ENCODE assay signal across 25 mouse cellular contexts in the genomic region with DNA sequence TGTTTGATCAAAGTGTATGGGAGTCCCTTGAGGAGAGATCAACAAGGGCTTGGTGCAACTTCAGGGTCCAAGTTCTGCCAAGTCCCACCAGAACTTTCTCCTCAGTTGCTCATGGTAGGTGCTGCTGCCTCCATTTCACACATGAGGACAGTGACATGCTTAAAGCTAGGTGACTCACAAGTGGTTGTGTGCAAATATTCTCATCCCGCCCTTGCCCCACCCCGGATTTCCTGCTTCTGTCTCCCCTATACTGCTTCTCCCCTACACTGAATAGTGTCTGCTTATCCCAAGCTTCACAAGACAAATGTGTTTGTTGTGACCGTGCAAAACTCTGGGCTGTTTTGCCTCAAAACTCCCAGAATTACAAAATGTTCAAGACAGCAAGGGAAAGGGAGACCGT. TPM values are rescaled to one million over a fixed set of nuclear protein-coding genes. Genes with fewer than 3 reads are reported as not detected.
"Had no signal": no experiment of that assay in that cellular context is flagged by ENCODE, and none has a peak within 500 bp of the region (broad histone marks: within the 10 kb centered on the region; RNA-seq: fewer than 3 reads in every experiment).

No protein-coding gene starts in this region.

- H3K36me3 ChIP-seq: limb, embryonic 13.5 days; liver, embryonic 12.5 days; liver, embryonic 15.5 days; lung, embryonic 15.5 days; midbrain, embryonic 10.5 days; midbrain, embryonic 13.5 days had no signal

- ATAC-seq: liver, embryonic 12.5 days; midbrain, embryonic 13.5 days; midbrain, embryonic 16.5 days had no signal

- H3K4me1 ChIP-seq: limb, embryonic 13.5 days; lung, embryonic 15.5 days; midbrain, embryonic 10.5 days; midbrain, embryonic 13.5 days had no signal

- H3K27ac ChIP-seq: kidney, postnatal 0 days; layer of hippocampus, adult 2 months; limb, embryonic 13.5 days; liver, embryonic 12.5 days; liver, embryonic 15.5 days; lung, embryonic 15.5 days; midbrain, embryonic 10.5 days; midbrain, embryonic 13.5 days had no signal

- DNase-seq: kidney, adult 2 months; kidney, postnatal 25 days; layer of hippocampus, adult 9-11 months; left cerebral cortex, postnatal 4 days; liver; lung, adult 18-20 months; lung, postnatal 10 days; lung, postnatal 4 days; thymus, adult 18-20 months; thymus, postnatal 36 days had no signal

- H3K27me3 ChIP-seq: lung, embryonic 15.5 days; midbrain, embryonic 13.5 days had no signal

- H3K4me3 ChIP-seq: layer of hippocampus, adult 2 months; limb, embryonic 13.5 days; liver, embryonic 12.5 days; liver, embryonic 15.5 days; lung, embryonic 15.5 days; megakaryocyte, embryonic 14.5 days; midbrain, embryonic 10.5 days; midbrain, embryonic 13.5 days; myocyte had no signal

- H3K9me3 ChIP-seq: limb, embryonic 13.5 days; liver, embryonic 12.5 days; liver, embryonic 15.5 days; lung, embryonic 15.5 days; midbrain, embryonic 10.5 days; midbrain, embryonic 13.5 days had no signal

RNA-seq across cellular contexts. Expression of gene Fasl, which starts 43.4 kb away (rescaled TPM):
- total RNA-seq: left cerebral cortex, postnatal 14 days had no signal
- polyA plus RNA-seq: kidney, embryonic 14.5 days; kidney, postnatal 0 days; limb, embryonic 13.5 days; liver, embryonic 12.5 days; midbrain, embryonic 10.5 days; myocyte; neural tube, embryonic 11.5 days; stomach, embryonic 16.5 days had no signal
